Mouse (Mus musculus) brain, embryonic 14.5 days (tissue): ENCODE results near the gene Mylk. TPM values are rescaled to one million over a fixed set of nuclear protein-coding genes. Genes with fewer than 3 reads are reported as not detected.
A peak's percentile ranks its signal among the peaks of the same experiment; 100 is the strongest.

Experiments used
- DNase-seq: peaks from one replicate; pipeline ENCODE4 v3.0.0-alpha.2; 2011; ENCODE audit warnings: low read depth
- CTCF ChIP-seq: fragments of 200-500 bp; IDR thresholded peaks from 2 replicates; pipeline ENCODE4 v1.5.1; 2012; ENCODE audit warnings: inconsistent platforms, mild to moderate bottlenecking, moderate library complexity, borderline replicate concordance; ENCODE audit not compliant: insufficient read depth, insufficient read length; ENCODE audit errors: extremely low read depth
- POLR2A ChIP-seq: fragments of 200-500 bp; IDR thresholded peaks from 2 replicates; pipeline ENCODE4 v1.6.1; 2012; ENCODE audit warnings: mild to moderate bottlenecking, inconsistent platforms, borderline replicate concordance; ENCODE audit not compliant: poor library complexity, insufficient read depth, insufficient read length, severe bottlenecking; ENCODE audit errors: extremely low read depth
- polyA plus RNA-seq: library from polyadenylated mRNA; depleted of rRNA; stranded (reverse); fragments of >200 nt; gene quantifications from 2 replicates; pipeline ENCODE4 v1.2.3, GENCODE M21; 2012

Gene Mylk
- polyA plus RNA-seq, 1 experiment, result 8.9 TPM

DNA sequence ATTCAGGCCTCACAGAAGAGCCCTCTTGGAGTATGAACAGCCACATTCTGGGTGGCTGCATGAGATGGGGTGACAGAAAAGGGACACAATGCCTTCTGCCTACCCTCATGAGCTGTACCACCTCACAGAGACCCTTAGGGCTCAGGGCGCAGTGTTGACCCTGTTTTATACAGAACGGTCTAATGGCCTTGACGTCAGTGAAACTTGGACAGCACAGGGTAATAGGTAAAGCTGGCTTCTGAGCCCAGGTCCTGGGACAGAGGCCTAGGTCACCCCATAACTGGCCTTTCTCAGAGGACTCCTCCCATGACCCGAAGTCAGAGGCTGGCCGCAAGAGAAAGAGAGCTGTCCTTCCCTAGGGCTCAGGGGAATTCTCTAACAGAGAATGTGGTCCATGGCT lies 155.5 kb downstream of the Mylk start:
- DNase-seq, result no peak
- TF ChIP-seq POLR2A, result no peak
- no peak for TF ChIP-seq CTCF

DNA sequence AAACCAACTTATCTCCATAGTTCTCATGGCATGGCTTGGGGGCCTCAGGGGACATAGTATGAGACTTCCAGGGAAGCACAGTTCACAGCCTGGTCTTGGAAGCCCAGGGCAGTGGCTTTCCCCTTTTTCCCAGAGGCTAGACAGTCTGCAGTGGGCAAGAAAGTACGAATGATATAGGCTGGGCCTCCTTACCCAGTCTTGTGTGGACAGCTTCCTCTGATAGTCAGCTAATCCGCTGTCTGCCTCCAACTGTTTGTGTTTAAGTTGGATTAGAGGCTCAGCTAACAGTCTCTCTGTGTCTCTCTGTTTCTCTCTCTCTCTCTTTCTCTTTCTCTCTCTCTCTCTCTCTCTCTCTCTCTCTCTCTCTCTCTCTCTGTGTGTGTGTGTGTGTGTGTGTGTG lies 156.0 kb downstream of the Mylk start:
- TF ChIP-seq POLR2A (no peak), CTCF (no peak)

DNA sequence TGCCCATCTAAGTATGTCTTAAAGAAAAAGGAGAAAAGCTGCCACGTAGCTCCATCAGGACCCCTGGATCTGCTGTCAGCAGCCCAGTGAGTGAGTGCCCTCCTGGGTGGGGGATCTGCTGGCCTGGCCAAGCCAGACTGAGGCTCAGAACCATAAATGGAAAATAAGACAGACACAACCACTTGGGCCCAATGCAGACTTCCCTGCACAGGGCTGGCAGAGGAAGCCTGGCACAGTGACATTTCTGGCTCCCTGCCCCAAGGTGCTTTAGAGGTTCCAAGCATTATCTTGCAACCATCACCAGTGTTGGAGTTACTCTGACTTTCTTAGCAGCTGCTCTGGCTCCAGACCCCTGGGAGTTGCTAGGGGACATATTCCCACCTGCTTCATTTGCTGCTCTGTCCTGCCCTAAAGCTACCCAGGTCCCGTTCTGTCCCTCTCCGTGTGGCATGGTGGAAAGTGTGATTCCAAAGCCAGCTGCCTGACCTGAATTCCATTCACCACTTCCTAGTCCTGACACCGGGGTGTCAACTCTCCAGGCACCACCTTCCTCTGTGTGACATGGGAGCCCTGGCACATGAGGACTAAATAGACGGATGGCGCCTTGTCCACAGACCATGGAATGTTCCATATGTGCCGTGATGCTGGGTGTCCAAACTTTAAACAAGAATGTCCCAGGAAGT lies 156.7 kb downstream of the Mylk start:
- no peak for DNase-seq
- TF ChIP-seq POLR2A (no peak), CTCF (no peak)

More for the DNA sequence above, 156.0 kb downstream of the Mylk start:
- DNase-seq, result no peak

DNA sequence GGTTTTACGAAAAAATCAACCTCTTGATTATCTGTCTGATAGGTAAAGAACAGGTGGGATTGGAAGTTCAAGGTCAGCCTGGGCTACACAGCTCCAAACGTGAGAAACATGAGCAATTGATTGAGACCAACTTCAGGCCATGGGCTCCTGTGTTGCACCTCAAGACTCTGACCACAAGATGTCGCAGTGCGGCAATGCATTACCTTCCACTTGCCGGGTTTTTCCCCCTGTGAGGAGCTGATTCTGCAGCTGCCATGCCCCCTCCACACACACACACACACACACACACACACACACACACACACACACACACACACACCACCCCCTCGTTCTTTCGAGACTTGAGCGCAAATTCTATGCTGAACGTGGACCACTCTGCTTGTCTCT lies 157.3 kb downstream of the Mylk start:
- peak; percentile 86 for DNase-seq
- peak; percentile 95 for TF ChIP-seq CTCF
- TF ChIP-seq POLR2A, result no peak

DNA sequence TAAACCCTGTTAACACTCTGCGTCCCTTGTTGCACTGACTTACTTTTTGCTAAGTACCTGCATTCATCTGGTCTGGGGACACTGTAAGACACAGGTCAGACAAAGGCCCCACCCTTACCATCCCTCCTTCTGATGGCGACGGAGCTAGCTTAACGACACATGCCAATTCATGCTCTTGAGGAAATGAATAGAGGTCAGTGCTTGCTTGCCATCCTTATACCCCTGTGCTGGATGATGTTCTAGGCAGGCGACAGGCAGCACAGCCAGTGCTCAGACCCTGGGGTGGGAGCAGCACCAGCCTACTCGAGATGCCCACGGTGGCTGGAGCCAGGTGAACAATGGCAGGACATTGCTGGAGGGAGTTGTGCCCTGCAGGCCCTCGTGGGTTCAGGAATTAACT lies 157.8 kb downstream of the Mylk start:
- no peak for TF ChIP-seq POLR2A
- no peak for TF ChIP-seq CTCF
- no peak for DNase-seq

DNA sequence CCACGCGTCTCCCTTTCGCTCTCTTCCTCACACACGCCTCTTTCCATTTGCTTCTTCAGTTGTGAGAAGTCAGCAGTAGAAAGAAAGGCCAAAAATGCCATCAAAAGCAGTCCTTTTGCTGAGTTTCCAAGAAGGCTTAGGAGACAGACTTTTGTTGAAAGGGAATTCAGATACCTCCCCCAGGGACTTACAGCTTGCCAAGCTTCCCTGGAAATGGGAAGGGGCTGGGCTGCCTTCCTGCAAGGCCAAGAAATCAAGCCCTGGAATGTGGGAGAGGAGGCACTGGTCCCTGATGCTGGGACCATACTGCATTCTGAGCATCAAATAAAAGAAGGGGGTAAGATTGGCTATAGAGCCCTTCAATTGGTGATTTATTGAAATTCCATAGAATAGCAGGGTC lies 159.9 kb downstream of the Mylk start:
- DNase-seq, result no peak
- TF ChIP-seq CTCF (no peak), POLR2A (no peak)

DNA sequence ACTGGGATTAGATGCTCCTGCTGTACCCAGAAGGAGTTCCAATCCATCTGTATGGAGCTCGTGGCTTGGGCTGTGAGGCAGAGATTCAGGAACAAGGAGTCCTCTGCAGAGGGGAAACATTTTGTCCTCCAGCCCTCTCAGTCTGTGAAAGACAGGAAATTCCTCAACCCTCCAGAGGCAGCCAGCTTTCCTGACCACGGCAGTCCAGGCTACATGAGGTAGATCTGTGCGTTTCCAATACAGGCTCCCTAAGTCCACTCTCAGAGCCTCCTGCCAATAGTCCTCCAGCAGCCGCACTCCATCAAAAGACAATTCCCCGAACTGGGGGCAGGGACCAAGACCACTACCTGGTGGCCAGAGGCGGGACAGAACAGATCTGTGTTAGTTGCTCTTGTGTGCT lies 164.4 kb downstream of the Mylk start:
- TF ChIP-seq POLR2A, result no peak
- no peak for TF ChIP-seq CTCF
- DNase-seq, result no peak

DNA sequence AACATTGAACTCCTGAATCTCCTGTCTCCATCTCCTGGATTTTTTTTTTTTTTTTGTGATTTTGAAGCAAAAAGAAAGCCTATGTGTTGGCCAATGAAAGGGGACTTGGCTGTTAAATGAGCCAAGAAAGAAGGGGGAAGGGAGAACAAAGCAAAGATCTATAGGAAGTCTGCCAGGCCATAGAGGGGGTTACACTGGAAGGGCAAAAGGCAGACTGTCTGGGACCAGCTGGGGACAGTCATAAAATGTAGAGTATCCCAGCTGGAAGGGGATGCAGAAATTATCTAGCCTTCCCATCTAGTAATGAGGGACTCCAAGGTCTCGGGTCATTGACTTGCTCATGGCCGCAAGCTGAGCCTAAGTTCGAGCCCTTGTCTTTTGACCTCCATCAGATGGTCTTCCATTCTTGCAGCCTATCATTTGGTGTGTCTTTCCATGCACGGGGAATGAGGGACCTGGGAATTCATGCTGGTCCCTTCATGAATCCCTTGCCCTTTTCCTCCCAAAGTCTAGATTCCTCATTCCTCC lies 172.4 kb downstream of the Mylk start:
- DNase-seq, result no peak
- TF ChIP-seq POLR2A, result no peak
- TF ChIP-seq CTCF, result no peak

DNA sequence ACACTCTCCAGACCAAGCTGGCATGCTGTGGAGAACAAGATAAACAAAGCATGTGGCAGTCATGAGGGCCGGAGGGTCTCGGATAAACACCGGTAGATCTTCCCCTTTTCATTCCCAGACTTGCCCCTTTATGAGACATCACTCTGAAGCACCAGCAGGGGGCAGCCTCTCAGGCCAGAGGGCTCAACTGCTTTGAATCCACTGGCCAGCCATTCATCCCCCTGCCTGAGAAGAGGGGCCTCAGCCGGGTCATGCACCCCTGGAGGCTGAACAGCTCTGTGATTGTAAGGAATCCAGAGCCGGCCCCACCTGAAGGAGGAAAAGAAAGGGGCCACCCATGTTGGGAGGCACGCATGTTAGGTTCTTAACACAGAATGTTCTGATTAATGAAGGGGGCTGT lies 175.2 kb downstream of the Mylk start:
- TF ChIP-seq POLR2A, result no peak
- peak; percentile 58 for TF ChIP-seq CTCF
- peak; percentile 47 for DNase-seq

DNA sequence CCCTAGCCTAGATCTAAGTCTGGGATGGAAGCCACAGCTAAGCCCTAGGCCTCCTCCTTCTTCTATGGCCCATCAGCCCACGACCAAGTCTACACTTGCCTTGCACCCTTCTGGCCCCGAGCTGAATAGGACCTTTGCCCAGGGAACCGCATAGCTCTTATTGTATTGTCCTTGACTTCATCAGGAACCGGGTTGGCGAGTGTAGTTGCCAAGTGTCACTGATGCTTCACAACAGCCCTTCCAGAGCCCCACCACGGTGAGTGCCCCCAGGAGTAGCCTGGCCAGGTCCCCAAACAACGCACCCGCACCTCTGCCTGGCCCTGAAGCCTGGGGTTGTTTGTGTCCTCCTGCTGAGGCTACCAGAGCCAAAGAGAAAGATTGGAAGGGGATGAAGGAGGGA lies 175.9 kb downstream of the Mylk start:
- TF ChIP-seq CTCF (no peak), POLR2A (no peak)

DNA sequence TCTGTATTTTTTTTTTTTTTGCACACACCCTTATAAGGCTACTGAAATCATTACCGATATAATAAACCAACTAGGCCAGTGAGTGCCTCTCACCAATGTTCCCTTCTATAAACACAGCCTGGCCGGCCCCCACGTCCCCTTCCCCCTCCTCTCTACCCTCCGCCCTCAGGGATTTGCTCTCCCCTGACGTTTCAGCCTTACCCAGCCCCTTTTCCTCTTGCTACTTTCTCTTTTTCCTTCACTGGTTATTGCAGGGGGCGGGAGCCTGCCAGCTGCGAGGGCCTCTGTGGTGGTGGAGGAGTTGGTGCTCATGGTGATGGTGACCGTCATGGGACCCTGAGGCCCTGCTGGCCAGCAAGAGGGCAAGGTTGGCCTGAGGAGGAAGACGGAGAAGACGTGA lies 176.3 kb downstream of the Mylk start:
- no peak for DNase-seq
- TF ChIP-seq POLR2A (no peak), CTCF (no peak)

More for the DNA sequence above, 175.9 kb downstream of the Mylk start:
- DNase-seq, result no peak

DNA sequence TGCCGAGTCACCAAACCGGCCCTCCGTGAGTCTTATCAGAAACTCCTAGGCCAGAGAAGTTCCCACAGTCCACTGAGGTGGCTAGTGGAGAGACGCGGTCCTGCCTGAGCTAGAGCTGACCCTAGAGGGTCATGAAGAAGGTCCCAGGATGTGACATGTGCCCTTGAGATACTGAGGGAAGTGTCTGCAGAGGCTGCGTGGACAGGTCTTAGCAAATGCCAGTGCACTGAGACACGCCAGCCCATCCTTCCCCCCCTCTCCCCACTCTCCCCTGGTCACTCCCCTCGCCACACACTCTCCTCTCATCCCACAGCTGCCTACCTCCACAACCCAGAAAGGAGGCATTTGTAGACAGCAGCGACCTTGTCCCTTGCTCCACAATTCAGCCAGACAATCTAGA lies 178.6 kb downstream of the Mylk start:
- no peak for DNase-seq
- TF ChIP-seq POLR2A (no peak), CTCF (no peak)

DNA sequence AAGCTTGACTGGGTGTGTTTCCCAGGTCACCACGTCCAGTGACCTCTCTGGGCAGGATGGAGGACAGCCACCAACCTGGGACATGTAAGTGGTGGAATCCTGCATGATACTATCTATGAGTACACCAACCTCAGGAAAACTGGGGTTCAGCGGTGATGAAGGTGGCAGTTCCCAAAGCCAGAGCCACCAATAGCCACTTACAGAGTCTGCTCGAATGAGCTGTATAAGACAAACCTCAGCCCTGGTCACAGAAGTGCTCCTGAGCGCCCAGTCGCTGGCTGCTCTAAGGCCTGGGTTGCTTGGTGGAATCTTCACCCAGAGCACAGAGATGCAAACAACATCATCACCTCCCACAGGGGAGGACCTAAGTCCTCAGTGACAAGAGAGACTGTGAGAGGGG lies 179.3 kb downstream of the Mylk start:
- no peak for TF ChIP-seq POLR2A
- no peak for TF ChIP-seq CTCF
- no peak for DNase-seq

DNA sequence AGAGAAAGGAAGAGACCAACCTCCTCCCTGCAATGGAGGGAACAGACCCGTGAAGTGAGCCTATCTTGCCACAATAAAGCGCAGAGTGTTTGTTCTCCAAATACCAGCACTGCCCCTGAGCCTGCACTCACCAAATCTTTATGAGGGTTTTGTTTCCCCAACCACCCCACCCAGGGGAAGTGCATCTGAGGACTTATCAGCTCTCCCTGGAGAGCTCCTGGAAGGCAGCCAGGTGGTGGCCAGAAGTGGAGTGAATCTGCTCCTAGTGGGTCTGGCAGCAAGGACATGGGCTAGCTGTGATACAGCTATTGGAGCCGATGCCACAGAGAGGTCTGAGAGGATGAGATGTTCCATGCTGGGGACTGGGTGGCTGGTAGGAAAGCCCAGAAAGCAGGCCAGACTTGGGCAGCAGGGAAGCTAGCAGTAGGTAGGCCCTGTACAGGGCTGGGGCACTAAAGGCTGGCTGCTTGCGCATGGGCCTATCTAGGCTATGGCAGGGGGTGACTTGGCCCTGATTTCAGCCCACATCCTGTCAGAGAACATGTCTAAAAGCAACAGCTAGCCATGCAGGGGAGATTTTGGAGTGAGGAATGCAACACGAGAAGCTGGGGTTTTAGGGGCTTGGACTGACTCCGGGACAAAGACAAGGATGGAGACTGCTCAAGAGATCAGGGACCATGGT lies 180.1 kb downstream of the Mylk start:
- DNase-seq, result no peak
- TF ChIP-seq CTCF (no peak), POLR2A (no peak)
